Mouse (Mus musculus) limb, embryonic 11.5 days (tissue): ENCODE results near the gene Rep15. TPM values are rescaled to one million over a fixed set of nuclear protein-coding genes. Genes with fewer than 3 reads are reported as not detected.

Source experiments
- ATAC-seq: fragments of 200-750 bp; cut with Nextera tagmentation; 2 replicates; pipeline ENCODE4 v1.8.0; 2017; ENCODE audit warnings: low read depth; ENCODE audit not compliant: insufficient number of reproducible peaks, low FRiP score, low TSS enrichment
- DNase-seq: peaks from one replicate; pipeline ENCODE4 v3.0.0-alpha.2; 2015; ENCODE audit warnings: low spot score
- H3K27ac ChIP-seq: fragments of 300-500 bp; sonication (generic); replicated peaks from 2 replicates; pipeline ENCODE4 v1.5.1; 2014; ENCODE audit warnings: low read depth, mild to moderate bottlenecking, low read length
- H3K27me3 ChIP-seq: fragments of 300-500 bp; sonication (generic); 2 replicates; pipeline ENCODE4 v1.6.1; 2014; ENCODE audit warnings: mild to moderate bottlenecking, low read length, mixed read lengths; ENCODE audit not compliant: control insufficient read depth, insufficient read depth
- H3K36me3 ChIP-seq: fragments of 300-500 bp; sonication (generic); 2 replicates; pipeline ENCODE4 v1.6.1; 2014; ENCODE audit warnings: mild to moderate bottlenecking, low read length, moderate library complexity, mixed read lengths; ENCODE audit not compliant: control insufficient read depth, insufficient read depth
- H3K4me1 ChIP-seq: fragments of 300-500 bp; sonication (generic); 2 replicates; pipeline ENCODE4 v1.6.1; 2014; ENCODE audit warnings: low read length, mixed read lengths; ENCODE audit not compliant: control insufficient read depth, insufficient read depth
- H3K4me2 ChIP-seq: fragments of 300-500 bp; sonication (generic); 2 replicates; pipeline ENCODE4 v1.6.1; 2014; ENCODE audit warnings: low read depth, mild to moderate bottlenecking, moderate library complexity; ENCODE audit not compliant: severe bottlenecking
- H3K4me3 ChIP-seq: fragments of 300-500 bp; sonication (generic); 2 replicates; pipeline ENCODE4 v1.5.1; 2014; ENCODE audit warnings: low read depth, low read length
- H3K9ac ChIP-seq: fragments of 300-500 bp; sonication (generic); 2 replicates; pipeline ENCODE4 v1.6.1; 2014; ENCODE audit warnings: mild to moderate bottlenecking, low read length
- H3K9me3 ChIP-seq: fragments of 300-500 bp; sonication (generic); 2 replicates; pipeline ENCODE4 v1.6.1; 2016; ENCODE audit warnings: low read length; ENCODE audit not compliant: control insufficient read depth
- WGBS: fragments of 180-500 bp; shearing (Covaris S2); extraction: QIAGEN DNeasy Blood & Tissue Kit; methylation state at CpG from one replicate; pipeline ENCODE4 v1.1.7; 2014; 5-methylcytosine and 5-hydroxymethylcytosine counted together
- polyA plus RNA-seq: library from polyadenylated mRNA; unstranded; fragments of >200 nt; fragmentation: Nextera tagmentation; extraction: Ambion mirVana; gene quantifications from 2 replicates; pipeline ENCODE4 v1.2.1, GENCODE M21; 2014

Rep15 gene
- 1.1 and 1.3 TPM in 2 replicates for polyA plus RNA-seq

DNA sequence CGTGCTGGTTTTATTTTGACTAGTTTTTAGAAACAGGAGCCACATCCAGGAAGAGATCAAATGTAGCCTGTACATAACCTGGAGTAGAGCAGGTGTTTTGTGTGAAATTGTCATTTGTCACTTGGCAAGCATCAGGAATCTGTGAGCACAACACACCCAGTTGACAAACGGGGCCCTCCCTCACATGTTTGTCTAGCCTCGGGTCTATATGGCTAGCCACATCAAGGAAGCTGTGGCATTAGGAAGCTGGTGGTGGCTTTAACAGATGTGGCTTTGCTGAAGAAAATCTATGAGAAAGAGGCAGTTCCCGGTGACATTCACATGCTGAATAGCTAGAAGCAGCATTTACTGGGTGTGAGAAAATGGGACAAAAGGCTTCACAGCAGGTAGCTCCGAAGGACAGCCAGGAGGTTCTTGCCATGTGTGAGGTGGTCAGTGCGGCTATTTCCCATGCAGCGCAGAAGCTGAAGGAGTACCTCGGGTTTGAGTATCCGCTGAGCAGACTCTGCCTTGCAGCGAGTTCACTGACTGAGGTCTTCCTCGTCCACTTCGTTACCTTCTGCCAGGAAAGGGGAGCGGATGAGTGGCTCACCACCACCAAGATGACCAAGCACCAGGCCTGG lies at the start of gene Rep15:
Gene Rep15, plus strand, starts transcription at position 282 of the 623 bp plus-strand sequence.
- no peak for DNase-seq
- WGBS, result 44% methylated on average over 13 of the region's 13 CpGs

DNA sequence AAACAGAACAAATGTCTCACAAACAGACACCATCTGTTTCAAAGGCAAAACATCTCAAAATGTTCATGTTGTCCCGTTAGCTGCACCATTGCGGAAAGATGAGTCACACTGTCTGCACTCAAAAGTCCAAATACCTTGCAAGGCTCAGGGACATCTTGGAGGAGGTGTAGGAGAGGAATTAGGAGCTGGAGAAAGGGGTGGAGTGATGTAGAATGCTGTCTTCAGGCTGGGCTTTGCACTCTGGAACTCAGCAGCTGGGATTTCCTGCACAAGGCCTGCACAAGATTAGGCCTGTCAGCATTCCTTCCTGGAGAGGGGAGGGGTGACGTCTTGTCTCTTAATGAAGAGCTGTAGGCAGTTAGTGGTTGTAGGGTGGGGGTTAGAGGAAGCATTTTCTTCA lies 47.8 kb upstream of the Rep15 start:
- Histone ChIP-seq H3K4me1 (peaks cover 4% of the 10 kb centered on the region), H3K9me3 (no peaks in the 10 kb centered on the region), H3K9ac (no peak overlapping the region), H3K27ac (no peak overlapping the region), H3K4me2 (no peak overlapping the region), H3K27me3 (no peaks in the 10 kb centered on the region), H3K36me3 (no peaks in the 10 kb centered on the region), H3K4me3 (no peak overlapping the region)
- ATAC-seq, result 0 out of 2 replicates have a peak, but pooled peaks have one; percentile 31
- no peak for DNase-seq
- WGBS, result 66% methylated on average over 3 of the region's 3 CpGs

More for the DNA sequence above, at the start of gene Rep15:
- no peak for ATAC-seq
- Histone ChIP-seq H3K27me3 (no peaks in the 10 kb centered on the region), H3K9me3 (no peaks in the 10 kb centered on the region), H3K4me1 (no peaks in the 10 kb centered on the region), H3K27ac (no peak within 1 kb of the TSS), H3K4me3 (no peak within 1 kb of the TSS), H3K4me2 (no peak within 1 kb of the TSS), H3K9ac (no peak within 1 kb of the TSS), H3K36me3 (no peaks in the 10 kb centered on the region)

GRCm38 (mm10) chr6:146994236-146994635 lies 38.1 kb upstream of the Rep15 start:
- no peaks in the 10 kb centered on the region for H3K9me3 ChIP-seq
- ATAC-seq, result no peak

DNA sequence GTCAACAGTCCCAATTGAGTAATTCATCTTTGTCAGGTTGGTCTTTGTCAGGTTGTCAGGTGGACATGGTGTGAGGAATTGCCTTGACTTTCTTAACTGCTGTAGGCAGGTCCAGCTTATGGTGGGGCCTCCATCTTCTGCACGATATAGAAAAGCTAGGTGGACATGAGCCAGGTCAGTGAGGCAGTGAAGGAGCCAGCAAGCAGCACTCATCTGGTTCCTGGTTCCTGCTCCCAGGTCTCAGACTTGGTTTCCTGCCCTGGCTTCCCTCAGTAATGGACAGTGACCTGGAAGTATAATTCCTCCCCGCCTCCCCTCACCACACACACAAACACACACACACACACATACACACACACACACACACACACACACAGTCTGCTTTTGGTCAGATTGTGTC lies 37.0 kb upstream of the Rep15 start:
- ATAC-seq, result no peak
- no peak for DNase-seq
- Histone ChIP-seq H3K36me3 (no peaks in the 10 kb centered on the region; the same call in 1 of the 2 replicates), H3K4me3 (no peak overlapping the region), H3K4me1 (no peaks in the 10 kb centered on the region), H3K27me3 (no peaks in the 10 kb centered on the region), H3K4me2 (no peak overlapping the region), H3K9ac (no peak overlapping the region), H3K9me3 (no peaks in the 10 kb centered on the region), H3K27ac (no peak overlapping the region)
- WGBS, result 95% methylated on average over 2 of the region's 2 CpGs

More at GRCm38 (mm10) chr6:146994236-146994635, 38.1 kb upstream of the Rep15 start:
- Histone ChIP-seq H3K4me3 (no peak overlapping the region), H3K36me3 (no peaks in the 10 kb centered on the region; the same call in 1 of the 2 replicates), H3K9ac (no peak overlapping the region), H3K27me3 (no peaks in the 10 kb centered on the region), H3K4me2 (no peak overlapping the region), H3K4me1 (no peaks in the 10 kb centered on the region), H3K27ac (no peak overlapping the region)
- 43% methylated on average over 5 of the region's 5 CpGs for WGBS
- DNase-seq, result peak; percentile 69

DNA sequence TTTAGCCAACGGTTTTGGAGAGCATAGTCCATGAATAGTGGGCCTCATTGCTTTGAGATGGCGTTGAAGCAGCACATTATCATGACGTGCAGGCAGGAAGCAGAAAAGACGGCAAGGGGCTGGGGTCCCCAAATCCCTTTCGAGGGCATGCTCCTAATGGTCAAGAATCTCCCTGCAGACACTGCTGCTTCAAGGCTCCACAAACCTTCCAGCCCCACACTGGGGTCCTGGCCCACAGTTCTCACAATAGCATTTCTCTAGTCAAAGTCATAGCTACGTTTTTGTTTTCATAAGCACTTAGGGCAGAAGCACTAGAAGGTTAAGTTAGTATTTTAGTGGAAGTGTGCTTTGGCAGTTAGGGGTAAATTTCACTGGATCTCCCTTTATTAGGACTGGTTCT lies 36.5 kb upstream of the Rep15 start:
- no peaks in the 10 kb centered on the region for H3K27me3 ChIP-seq
- H3K4me1 ChIP-seq, result no peaks in the 10 kb centered on the region
- H3K9me3 ChIP-seq, result no peaks in the 10 kb centered on the region
- no peak overlapping the region for H3K4me2 ChIP-seq
- DNase-seq (no peak), ATAC-seq (no peak)
- H3K4me3 ChIP-seq, result no peak overlapping the region
- H3K27ac ChIP-seq, result no peak overlapping the region
- no peak overlapping the region for H3K9ac ChIP-seq
- WGBS, result 90% methylated on average over 6 of the region's 6 CpGs
- no peaks in the 10 kb centered on the region; the same call in 1 of the 2 replicates for H3K36me3 ChIP-seq

DNA sequence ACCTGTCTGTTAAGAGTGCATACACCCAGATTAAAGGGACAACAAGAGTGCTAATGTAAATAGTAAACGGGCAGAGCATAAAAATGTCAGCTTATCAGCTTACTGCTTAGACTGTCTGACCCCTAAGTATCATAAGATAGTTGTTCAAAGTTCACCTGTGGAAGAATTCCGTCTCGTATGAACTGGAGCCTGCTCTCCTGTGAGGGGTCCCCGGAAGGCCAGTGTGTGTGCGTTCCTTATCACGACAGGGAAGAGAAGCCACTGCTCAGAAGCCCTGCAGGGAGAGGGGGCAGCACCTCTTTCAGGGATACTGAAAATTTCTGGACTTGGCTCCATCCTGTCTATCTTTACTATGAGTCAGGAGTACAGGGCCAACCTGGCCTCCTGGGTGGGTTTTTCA lies 35.4 kb upstream of the Rep15 start:
- H3K36me3 ChIP-seq, result no peaks in the 10 kb centered on the region; the same call in 1 of the 2 replicates
- ATAC-seq, result no peak

GRCm38 (mm10) chr6:146998710-146999109 lies 33.7 kb upstream of the Rep15 start:
- Histone ChIP-seq H3K4me1 (no peaks in the 10 kb centered on the region), H3K36me3 (no peaks in the 10 kb centered on the region; the same call in 1 of the 2 replicates), H3K4me3 (no peak overlapping the region), H3K27ac (no peak overlapping the region), H3K9me3 (no peaks in the 10 kb centered on the region), H3K9ac (no peak overlapping the region), H3K27me3 (no peaks in the 10 kb centered on the region), H3K4me2 (no peak overlapping the region)
- DNase-seq (no peak), ATAC-seq (no peak)
- 90% methylated on average over 4 of the region's 4 CpGs for WGBS

More for the DNA sequence above, 35.4 kb upstream of the Rep15 start:
- H3K4me1 ChIP-seq, result no peaks in the 10 kb centered on the region
- WGBS, result 94% methylated on average over 6 of the region's 6 CpGs
- H3K27ac ChIP-seq, result no peak overlapping the region
- no peak overlapping the region for H3K9ac ChIP-seq
- H3K4me2 ChIP-seq, result no peak overlapping the region
- no peak overlapping the region for H3K4me3 ChIP-seq
- H3K27me3 ChIP-seq, result no peaks in the 10 kb centered on the region
- H3K9me3 ChIP-seq, result no peaks in the 10 kb centered on the region
- DNase-seq, result no peak

- Histone ChIP-seq H3K9me3 (no peaks in the 10 kb centered on the region), H3K27me3 (no peaks in the 10 kb centered on the region), H3K36me3 (no peaks in the 10 kb centered on the region; the same call in 1 of the 2 replicates), H3K4me3 (no peak overlapping the region), H3K4me2 (no peak overlapping the region), H3K9ac (no peak overlapping the region), H3K27ac (no peak overlapping the region), H3K4me1 (no peaks in the 10 kb centered on the region)
- 91% methylated on average over 9 of the region's 9 CpGs for WGBS
- ATAC-seq (no peak), DNase-seq (no peak)
Observed at GRCm38 (mm10) chr6:146999302-146999701, 33.1 kb upstream of the Rep15 start.
